Mouse (Mus musculus) neural tube, embryonic 11.5 days (tissue): Measurements from ENCODE around the gene Smarcb1. TPM values are rescaled to one million over a fixed set of nuclear protein-coding genes. Genes with fewer than 3 reads are reported as not detected.

Experiments
- ATAC-seq: fragments of 200-750 bp; cut with Nextera tagmentation; 2 replicates; pipeline ENCODE4 v1.8.0; 2017; ENCODE audit warnings: moderate number of reproducible peaks, mild to moderate bottlenecking, moderate TSS enrichment, moderate library complexity; ENCODE audit not compliant: insufficient read depth, low FRiP score, low TSS enrichment
- DNase-seq: peaks from one replicate; pipeline ENCODE4 v3.0.0-alpha.2; 2015; ENCODE audit warnings: low spot score
- H3K27ac ChIP-seq: fragments of 300-500 bp; sonication (generic); 2 replicates; pipeline ENCODE4 v1.5.1; 2014; ENCODE audit warnings: low read depth, mild to moderate bottlenecking, low read length
- H3K27me3 ChIP-seq: fragments of 300-500 bp; sonication (generic); 2 replicates; pipeline ENCODE4 v1.6.1; 2014; ENCODE audit warnings: mild to moderate bottlenecking, low read length, mixed read lengths; ENCODE audit not compliant: control insufficient read depth, insufficient read depth
- H3K36me3 ChIP-seq: fragments of 300-500 bp; sonication (generic); 2 replicates; pipeline ENCODE4 v1.6.1; 2014; ENCODE audit warnings: mild to moderate bottlenecking, low read length, moderate library complexity, mixed read lengths; ENCODE audit not compliant: control insufficient read depth, insufficient read depth
- H3K4me1 ChIP-seq: fragments of 300-500 bp; sonication (generic); 2 replicates; pipeline ENCODE4 v1.6.1; 2014; ENCODE audit warnings: low read length, mixed read lengths; ENCODE audit not compliant: control insufficient read depth, insufficient read depth
- H3K4me2 ChIP-seq: fragments of 300-500 bp; sonication (generic); 2 replicates; pipeline ENCODE4 v1.6.1; 2014; ENCODE audit warnings: low read depth, mild to moderate bottlenecking, moderate library complexity
- H3K4me3 ChIP-seq: fragments of 300-500 bp; sonication (generic); 2 replicates; pipeline ENCODE4 v1.5.1; 2014; ENCODE audit warnings: low read depth, low read length
- H3K9ac ChIP-seq: fragments of 300-500 bp; sonication (generic); 2 replicates; pipeline ENCODE4 v1.6.1; 2014; ENCODE audit warnings: mild to moderate bottlenecking, low read length
- H3K9me3 ChIP-seq: fragments of 300-500 bp; sonication (generic); 2 replicates; pipeline ENCODE4 v1.6.1; 2016; ENCODE audit warnings: low read length; ENCODE audit not compliant: control insufficient read depth
- WGBS: fragments of 180-500 bp; shearing (Covaris S2); extraction: QIAGEN DNeasy Blood & Tissue Kit; methylation state at CpG from one replicate; pipeline ENCODE4 v1.1.7; 2014; 5-methylcytosine and 5-hydroxymethylcytosine counted together
- polyA plus RNA-seq: library from polyadenylated mRNA; unstranded; fragments of >200 nt; fragmentation: Nextera tagmentation; extraction: Ambion mirVana; gene quantifications from 2 replicates; pipeline ENCODE4 v1.2.1, GENCODE M21; 2014

Gene Smarcb1
- polyA plus RNA-seq, 1 experiment from 2014 or later = 294 TPM

DNA sequence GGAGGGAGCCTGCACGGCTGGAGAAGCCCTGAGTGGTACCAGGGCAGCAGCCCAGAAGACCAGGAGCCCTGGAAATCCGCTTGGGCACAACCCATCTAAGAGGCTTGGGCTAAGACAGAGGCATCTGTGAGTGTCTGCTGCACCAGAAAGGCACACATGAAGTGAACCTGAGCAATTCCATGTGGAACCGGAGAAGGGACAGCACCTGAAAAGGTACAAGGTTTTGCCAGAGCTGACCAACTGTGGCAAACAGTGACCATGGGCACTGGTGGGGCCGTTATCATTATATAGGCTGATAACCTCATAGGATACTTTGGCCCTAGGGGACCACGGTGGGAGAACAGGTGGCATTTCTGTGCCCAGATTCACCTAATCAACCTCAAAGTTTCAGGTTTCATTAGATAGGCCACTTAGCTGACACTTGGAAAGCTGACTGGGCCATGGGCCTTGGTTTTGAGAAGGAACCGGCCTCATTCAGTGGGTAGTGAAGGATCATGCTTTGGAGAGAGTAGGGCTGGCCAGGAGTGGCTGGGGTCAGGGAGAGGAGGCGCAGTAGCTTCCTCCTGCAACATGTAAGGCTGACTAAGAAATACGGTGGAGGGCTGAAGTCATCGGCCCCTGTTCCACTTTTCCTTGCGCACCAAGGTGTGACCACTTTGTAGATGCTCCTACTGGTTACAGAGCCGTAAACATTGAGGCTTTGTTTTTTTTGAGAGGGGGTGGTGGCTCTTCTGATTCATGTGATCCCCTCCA, 65.1 kb downstream of the Smarcb1 start:
- Histone ChIP-seq H3K4me1 (peaks cover 14% of the 10 kb centered on the region), H3K4me3 (no peak overlapping the region), H3K27me3 (no peaks in the 10 kb centered on the region), H3K36me3 (no peaks in the 10 kb centered on the region; the same call in 1 of the 2 replicates), H3K4me2 (no peak overlapping the region), H3K9me3 (no peaks in the 10 kb centered on the region), H3K9ac (no peak overlapping the region), H3K27ac (no peak overlapping the region)
- DNase-seq (no peak), ATAC-seq (no peak)
- 81% methylated on average over 11 of the region's 11 CpGs for WGBS

DNA sequence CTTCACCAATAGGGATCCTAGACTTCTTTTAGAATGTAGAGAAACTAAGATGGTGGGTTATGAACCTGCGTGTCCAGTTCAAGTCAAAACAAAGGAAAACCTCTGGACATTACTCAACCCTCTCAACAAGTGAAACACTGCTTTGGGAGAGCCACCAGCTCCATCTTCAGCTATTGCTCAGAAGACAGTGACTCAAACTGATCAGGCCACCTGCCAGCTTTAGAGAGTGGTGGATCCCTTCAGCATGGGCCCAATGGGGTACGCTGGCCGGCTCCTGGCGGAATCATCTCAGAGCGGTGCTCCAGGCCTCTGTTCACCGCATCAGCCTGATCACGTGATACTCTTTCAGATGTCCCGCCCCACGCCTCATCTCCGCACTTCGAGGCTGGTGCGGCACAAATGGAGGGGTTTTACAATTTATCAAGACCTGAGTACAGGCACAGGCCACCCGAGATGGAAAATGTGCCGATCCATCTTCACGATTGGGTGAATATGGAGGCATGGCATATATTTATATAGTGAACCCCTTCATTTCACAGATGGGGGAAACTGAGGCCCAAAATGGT, 65.9 kb downstream of the Smarcb1 start:
- Histone ChIP-seq H3K4me2 (no peak overlapping the region), H3K4me3 (no peak overlapping the region), H3K27me3 (no peaks in the 10 kb centered on the region), H3K4me1 (peaks cover 9% of the 10 kb centered on the region), H3K27ac (no peak overlapping the region), H3K36me3 (no peaks in the 10 kb centered on the region; the same call in 1 of the 2 replicates), H3K9ac (no peak overlapping the region), H3K9me3 (no peaks in the 10 kb centered on the region)
- no peak for ATAC-seq
- 86% methylated on average over 15 of the region's 15 CpGs for WGBS
- no peak for DNase-seq

DNA sequence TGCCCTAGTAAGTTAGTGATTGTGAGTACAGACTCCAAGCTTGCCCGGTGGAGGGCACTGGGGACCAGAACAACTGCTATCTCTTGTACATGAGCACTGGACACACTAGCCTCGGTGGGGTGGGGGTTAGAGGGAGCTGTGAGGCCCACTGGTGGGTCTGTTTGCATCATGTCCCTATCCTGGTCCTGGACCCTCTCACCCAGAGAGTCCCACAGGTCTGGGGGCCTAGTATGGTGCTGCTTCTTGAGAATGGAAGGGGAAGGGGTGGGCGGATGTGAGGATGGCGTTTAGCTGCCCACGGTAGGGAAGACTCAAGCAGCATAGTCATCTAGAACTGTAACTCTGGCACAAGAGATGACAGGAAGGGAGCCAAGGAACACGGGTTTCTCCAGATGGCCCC, 66.6 kb downstream of the Smarcb1 start:
- Histone ChIP-seq H3K9ac (no peak overlapping the region), H3K9me3 (no peaks in the 10 kb centered on the region), H3K4me2 (no peak overlapping the region), H3K4me3 (no peak overlapping the region), H3K27me3 (no peaks in the 10 kb centered on the region), H3K36me3 (no peaks in the 10 kb centered on the region; the same call in 1 of the 2 replicates), H3K4me1 (peaks cover 8% of the 10 kb centered on the region), H3K27ac (no peak overlapping the region)
- WGBS = 91% methylated on average over 6 of the region's 6 CpGs
- no peak for DNase-seq
- ATAC-seq = no peak

DNA sequence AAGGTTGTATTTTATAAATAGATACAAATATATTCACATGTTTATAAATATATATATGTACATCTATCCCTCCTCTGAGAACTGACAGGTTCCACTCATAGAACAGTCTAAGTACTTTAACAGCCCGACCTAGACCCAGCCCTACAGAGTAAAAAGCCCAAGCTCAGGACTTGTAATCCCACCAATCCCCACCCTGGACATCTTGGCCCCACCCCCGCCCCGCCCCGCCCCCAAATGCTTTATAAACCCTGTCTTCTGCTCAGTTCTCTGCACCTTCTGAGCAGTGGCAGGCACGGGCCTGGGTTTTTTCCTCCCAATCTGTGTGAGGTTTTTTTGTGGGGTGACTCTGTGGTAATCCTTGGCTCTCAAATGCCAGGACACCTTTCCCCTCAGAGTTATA, 67.3 kb downstream of the Smarcb1 start:
- no peaks in the 10 kb centered on the region for H3K9me3 ChIP-seq
- H3K36me3 ChIP-seq = no peaks in the 10 kb centered on the region; the same call in 1 of the 2 replicates
- 44% methylated on average over 5 of the region's 5 CpGs for WGBS
- H3K27ac ChIP-seq = no peak overlapping the region
- H3K9ac ChIP-seq = no peak overlapping the region
- H3K4me1 ChIP-seq = peaks cover 8% of the 10 kb centered on the region
- H3K27me3 ChIP-seq = no peaks in the 10 kb centered on the region
- ATAC-seq (no peak), DNase-seq (no peak)
- no peak overlapping the region for H3K4me2 ChIP-seq
- no peak overlapping the region for H3K4me3 ChIP-seq

DNA sequence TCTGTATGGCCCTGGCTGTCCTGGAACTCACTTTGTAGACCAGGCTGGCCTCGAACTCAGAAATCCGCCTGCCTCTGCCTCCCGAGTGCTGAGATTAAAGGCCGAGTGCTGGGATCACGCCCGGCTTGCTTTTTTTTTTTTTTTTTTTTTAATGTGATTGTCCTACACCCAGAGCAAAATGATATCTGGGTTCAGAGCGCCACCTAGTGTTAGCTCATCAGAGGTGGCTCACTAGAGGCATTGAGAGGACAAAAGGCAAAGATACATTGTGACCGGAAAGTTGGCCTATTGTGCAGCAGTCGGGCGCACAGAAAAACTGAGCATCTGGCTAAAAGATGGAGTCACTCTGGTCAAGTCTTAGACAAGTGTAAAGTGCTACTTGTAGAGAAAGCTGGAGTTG, 68.0 kb downstream of the Smarcb1 start:
- no peaks in the 10 kb centered on the region; the same call in 1 of the 2 replicates for H3K36me3 ChIP-seq
- H3K4me2 ChIP-seq = no peak overlapping the region
- WGBS = 32% methylated on average over 10 of the region's 10 CpGs
- H3K9ac ChIP-seq = no peak overlapping the region
- ATAC-seq (peak; percentile 67), DNase-seq (peak; percentile 84)
- H3K27ac ChIP-seq = no peak overlapping the region
- H3K27me3 ChIP-seq = no peaks in the 10 kb centered on the region
- no peaks in the 10 kb centered on the region for H3K9me3 ChIP-seq
- H3K4me3 ChIP-seq = no peak overlapping the region
- H3K4me1 ChIP-seq = peaks cover 6% of the 10 kb centered on the region

DNA sequence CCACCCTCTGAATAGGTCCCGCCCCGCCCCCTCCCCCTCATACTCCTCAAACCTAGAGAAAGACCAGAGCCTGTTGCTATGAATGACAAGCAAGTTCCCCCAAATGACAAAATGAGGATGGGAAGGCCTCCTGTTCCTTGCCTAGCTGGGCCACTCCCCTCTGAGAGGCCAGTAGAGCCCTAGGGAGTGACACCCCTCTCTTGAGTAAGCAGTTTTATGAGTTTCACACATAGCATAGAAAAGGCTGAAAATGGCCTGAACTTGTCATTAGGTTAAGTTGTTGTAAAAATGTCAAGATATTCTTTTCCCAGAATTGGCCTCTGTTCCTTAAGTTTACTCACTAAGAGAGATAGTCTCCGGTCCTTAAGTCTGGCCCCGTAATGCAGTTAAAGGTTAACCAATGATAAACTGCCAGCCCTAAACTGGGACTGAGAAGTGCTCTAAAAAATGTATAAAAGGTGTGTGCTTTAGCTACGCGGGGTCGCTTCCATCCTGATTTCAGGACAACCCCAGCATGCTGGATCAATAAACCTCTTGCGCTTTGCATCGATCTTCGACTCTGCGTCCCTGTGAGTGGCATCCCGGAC, 68.8 kb downstream of the Smarcb1 start:
- Histone ChIP-seq H3K4me1 (peaks cover 3% of the 10 kb centered on the region), H3K27me3 (no peaks in the 10 kb centered on the region), H3K27ac (no peak overlapping the region), H3K36me3 (no peaks in the 10 kb centered on the region; the same call in 1 of the 2 replicates), H3K9me3 (no peaks in the 10 kb centered on the region), H3K4me2 (no peak overlapping the region), H3K4me3 (no peak overlapping the region), H3K9ac (no peak overlapping the region)
- no peak for DNase-seq
- 91% methylated on average over 12 of the region's 12 CpGs for WGBS
- ATAC-seq = no peak

DNA sequence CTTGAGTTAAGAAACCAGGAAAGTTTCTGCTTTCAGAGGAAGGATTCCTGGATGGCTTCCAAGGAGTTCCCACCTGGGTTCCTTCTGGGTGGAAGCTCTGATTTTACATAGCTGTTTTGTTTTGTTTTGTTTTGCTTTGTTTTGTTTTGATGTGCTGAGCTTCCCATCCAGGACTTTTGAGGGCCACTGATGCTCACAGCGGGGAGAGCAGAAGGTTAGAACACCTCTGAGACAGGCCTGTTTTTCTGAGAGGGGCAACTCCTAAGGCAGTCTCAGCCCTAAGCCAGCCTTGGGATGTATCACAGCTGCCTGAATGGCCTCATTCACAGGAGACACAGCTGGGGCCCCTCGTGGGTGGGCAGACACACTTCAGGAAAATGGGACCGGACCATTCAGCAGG, 69.7 kb downstream of the Smarcb1 start:
- H3K27ac ChIP-seq = no peak overlapping the region
- no peaks in the 10 kb centered on the region for H3K9me3 ChIP-seq
- no peaks in the 10 kb centered on the region for H3K27me3 ChIP-seq
- no peak overlapping the region for H3K4me3 ChIP-seq
- no peaks in the 10 kb centered on the region; the same call in 1 of the 2 replicates for H3K36me3 ChIP-seq
- peaks cover 3% of the 10 kb centered on the region for H3K4me1 ChIP-seq
- H3K4me2 ChIP-seq = no peak overlapping the region
- DNase-seq (no peak), ATAC-seq (no peak)
- 33% methylated on average over 3 of the region's 3 CpGs for WGBS
- H3K9ac ChIP-seq = no peak overlapping the region

DNA sequence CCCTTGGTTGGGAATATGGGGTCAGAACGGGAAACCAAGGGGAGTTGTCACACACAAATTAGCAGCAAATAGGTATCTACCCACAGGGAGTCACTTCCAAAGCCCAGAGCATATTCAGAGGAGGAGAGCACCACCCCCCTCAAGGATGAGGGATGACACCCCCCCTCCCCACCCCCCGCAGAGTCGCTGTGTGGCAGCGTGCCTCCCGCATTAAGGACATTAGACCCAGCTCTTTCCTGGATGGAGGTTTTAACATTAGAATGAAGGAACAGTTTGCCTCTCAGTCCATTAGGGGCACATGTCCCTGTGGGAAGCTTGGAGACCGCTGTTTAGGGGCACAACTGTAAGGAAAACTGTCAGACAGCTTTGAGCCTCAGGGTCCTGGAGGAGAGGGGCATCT, 70.3 kb downstream of the Smarcb1 start:
- H3K4me2 ChIP-seq = no peak overlapping the region
- ATAC-seq = no peak
- H3K9me3 ChIP-seq = no peaks in the 10 kb centered on the region
- H3K4me3 ChIP-seq = no peak overlapping the region
- DNase-seq = peak; percentile 24
- H3K4me1 ChIP-seq = peaks cover 3% of the 10 kb centered on the region
- no peaks in the 10 kb centered on the region for H3K27me3 ChIP-seq
- H3K36me3 ChIP-seq = no peaks in the 10 kb centered on the region
- no peak overlapping the region for H3K9ac ChIP-seq
- WGBS = 5% methylated on average over 6 of the region's 6 CpGs
- H3K27ac ChIP-seq = no peak overlapping the region

DNA sequence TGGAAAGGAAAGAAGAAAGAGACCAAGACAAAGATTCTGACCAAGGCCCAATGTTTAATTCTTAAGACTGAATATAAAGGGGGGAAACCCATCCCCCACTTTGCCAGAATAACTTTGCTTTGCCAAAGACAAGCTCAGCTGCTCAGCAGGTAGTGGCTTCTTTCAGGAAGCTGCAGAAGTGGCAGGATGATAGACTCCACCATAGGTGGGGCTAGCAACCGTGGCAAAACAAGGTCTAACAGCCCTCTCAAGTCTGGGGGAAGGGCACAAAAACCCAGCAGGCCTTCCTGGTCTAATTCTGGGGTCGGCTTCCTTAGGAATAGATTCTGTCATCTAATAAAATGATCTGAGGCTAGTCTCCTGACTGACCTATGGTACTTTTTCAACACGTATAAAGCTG, 73.0 kb downstream of the Smarcb1 start:
- Histone ChIP-seq H3K4me2 (no peak overlapping the region), H3K9me3 (no peaks in the 10 kb centered on the region), H3K9ac (no peak overlapping the region), H3K27ac (no peak overlapping the region), H3K4me3 (no peak overlapping the region), H3K36me3 (no peaks in the 10 kb centered on the region), H3K27me3 (no peaks in the 10 kb centered on the region), H3K4me1 (peaks cover 3% of the 10 kb centered on the region)
- ATAC-seq (no peak), DNase-seq (no peak)
- 25% methylated on average over 3 of the region's 3 CpGs for WGBS
